Mouse (Mus musculus) cerebellum, adult 9-11 months (tissue): Measurements from ENCODE around the gene Nacad.

ENCODE experiments used
- DNase-seq: peaks from one replicate; pipeline ENCODE4 v3.0.0; 2022

The Nacad gene

DNA sequence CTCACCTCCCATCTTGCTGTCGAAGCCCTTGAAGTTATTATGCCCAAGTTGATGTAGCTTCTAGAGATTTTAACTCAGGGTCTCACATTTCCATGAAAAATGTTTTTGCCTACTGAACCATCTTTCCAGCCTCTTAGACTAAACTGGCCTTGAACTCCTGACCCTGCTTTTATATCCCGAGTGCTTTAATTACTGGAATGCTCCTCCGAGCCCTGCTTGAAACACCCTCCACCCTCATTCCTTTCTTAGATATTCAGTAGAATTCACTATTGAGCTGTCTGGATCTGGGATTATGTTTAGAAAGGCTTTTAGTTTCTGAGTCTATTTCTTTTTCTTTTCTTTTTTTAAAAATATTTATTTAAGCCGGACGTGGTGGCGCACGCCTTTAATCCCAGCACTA lies 26.5 kb downstream of the Nacad start:
- no peak for DNase-seq

DNA sequence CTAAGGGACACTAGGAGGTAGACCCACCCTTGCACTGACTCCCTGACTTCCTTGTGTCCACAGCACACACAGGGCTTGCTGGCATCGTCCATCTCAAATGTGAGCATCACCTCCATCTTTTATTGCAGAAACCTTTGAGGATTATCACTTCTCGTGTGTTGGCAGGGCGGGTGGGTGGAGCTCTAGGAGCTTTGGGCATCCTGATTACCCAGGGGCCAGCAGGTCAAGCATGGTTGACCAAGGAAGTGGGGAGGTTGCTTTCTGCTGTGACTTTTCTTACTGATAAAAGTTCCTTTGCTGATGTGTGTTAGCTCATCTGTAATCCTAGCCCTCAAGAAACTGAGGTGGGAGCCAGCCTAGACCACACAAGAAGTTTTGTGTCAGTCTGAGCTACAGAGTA lies 29.7 kb downstream of the Nacad start:
- DNase-seq, result no peak

- DNase-seq, result no peak
Measured at GRCm38 (mm10) chr11:6569410-6569777, 36.5 kb downstream of the Nacad start.

DNA sequence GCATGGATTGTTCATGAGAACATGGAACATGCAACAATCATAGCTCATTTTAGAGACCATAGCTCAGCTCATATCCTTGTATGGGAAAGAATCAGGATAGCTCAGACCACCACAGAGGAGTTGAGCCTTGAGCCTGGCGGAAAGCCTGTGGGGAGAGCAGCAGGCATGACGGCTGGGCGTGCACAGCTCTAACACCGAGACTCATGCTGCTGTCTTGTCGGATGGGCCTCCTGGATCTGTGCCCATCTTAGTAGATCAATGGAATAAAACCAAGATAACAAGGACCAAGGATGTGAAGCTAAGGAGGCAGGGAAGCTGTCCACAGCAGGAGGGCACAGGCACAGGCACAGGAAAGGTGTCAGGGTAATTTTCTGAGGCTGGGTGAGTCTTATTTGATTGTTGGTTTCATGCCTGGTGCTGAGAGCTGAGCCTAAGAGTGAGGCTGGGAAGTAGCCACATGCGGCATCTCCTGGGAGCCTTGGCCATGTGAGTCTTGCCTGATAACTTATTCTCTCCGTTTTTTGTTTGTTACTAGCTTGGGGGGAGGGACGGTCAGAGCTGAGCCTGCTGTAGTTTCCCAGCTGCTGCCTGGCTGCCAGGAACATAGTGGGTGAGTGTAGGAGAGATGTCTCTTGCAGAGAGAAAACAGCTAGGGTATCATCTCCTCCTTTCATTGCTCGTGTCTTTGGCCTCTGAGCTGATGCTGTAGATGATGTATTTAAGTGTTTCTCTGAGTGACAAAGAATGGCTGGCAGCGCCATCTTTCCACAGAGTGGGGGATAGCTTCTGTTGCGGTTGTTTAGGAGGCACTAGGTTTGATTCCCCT lies 37.1 kb downstream of the Nacad start:
- no peak for DNase-seq

DNA sequence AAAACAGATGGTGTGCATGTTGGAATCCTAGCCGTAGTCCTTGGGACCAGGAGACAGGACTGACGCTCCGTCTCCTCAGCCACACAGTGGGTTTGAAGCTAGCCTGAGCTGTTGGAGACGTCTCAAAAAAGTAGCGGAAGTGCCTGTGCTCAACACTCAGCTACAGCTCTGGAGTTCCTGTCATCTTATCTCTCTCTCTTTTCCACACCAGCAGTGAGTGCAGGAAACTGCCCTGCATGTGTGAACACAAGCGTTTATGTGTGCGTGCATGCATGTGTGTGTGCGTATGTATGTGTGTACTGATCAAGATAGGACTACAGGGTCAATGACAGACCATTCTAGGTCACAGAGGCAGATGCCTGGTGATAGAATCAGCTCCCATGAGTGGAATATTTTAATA lies 37.9 kb downstream of the Nacad start:
- no peak for DNase-seq

GRCm38 (mm10) chr11:6566496-6566895 lies 39.4 kb downstream of the Nacad start:
- no peak for DNase-seq

DNA sequence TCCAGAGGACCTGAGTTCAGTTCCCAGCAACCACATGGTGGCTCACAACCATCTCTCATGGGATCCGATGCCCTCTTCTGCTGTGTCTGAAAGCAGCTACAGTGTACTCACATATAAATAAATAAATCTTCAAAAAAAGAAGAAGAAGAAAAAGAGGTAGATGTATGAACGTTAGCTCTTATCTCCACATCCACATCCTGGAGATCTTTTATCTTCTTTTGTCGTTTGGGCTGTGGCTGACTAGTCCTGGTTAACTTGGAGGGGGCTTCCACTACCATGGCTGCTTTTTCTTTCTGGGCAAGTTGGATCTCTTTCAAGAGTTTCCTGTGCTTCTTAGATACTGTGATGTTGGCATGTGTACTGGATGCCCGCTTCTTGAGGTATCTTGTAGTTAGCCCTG lies 42.7 kb downstream of the Nacad start:
- no peak for DNase-seq

- DNase-seq, result no peak
Measured at GRCm38 (mm10) chr11:6562359-6562758, 43.5 kb downstream of the Nacad start.

GRCm38 (mm10) chr11:6561474-6561873 lies 44.4 kb downstream of the Nacad start:
- DNase-seq, result no peak

GRCm38 (mm10) chr11:6560655-6561360 lies 45.0 kb downstream of the Nacad start:
- DNase-seq, result no peak

DNA sequence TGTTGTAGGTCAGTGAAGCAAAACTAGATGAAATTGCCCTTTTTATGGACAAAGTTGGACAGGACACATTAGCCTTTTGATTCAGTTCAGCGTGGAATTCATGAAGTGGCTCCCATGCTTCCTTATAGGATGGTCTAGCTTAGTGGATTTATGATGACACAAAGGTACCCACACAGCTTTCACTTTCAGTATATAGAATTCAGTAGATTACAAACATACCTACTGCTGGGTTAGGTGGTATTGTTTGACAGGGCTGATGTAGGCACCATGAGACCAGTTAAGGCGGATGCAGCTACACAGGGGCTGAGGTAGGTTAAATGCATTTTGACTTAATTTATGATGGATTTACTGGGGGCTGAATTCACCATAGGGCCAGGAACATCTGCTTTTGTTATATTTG lies 45.9 kb downstream of the Nacad start:
- no peak for DNase-seq

DNA sequence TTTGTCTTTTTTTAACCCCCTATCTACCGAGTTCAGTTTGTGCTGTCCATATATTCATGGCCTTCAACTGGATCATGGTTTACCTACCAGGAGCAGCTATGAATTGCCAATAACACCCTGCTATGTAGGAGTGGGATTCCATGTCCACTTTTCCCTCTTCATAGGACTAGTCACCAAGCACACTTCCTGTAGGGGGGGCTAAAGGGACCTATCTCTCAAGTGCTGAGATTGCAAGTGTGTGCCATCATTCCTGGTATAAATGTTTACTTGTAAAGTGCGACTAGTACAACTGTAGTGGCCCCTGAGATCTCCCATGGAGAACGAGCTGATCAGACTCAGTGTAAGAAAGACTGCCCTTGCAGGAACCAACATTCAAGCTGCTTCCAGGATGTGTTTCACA lies 47.6 kb downstream of the Nacad start:
- no peak for DNase-seq

GRCm38 (mm10) chr11:6550201-6550600 lies 55.7 kb downstream of the Nacad start:
- DNase-seq, result no peak

DNA sequence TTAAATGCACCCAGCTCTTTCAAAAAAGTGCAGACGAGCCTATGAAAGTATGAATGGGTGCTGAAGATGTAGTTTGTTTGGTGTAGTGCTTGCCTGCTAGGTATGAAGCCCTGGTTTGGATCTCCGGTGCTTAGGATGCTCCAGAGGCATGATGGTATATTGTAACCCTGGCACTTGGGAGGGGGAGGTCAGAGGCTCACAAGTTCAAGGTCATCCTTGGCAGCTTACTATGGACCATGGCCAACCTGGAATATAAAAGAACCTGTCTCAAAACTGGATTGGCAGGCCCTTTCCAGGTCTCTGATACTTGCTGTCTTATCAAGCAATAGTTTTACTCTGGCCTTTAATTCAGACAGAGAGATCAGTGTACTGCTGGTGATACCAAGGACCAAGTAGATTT lies 56.1 kb downstream of the Nacad start:
- DNase-seq, result no peak
